Mouse (Mus musculus) brown adipose tissue, adult 24 weeks (tissue): ENCODE measurements around the gene Zfp202. TPM values are rescaled to one million over a fixed set of nuclear protein-coding genes. Genes with fewer than 3 reads are reported as not detected.

Source experiments
- H3K27ac ChIP-seq: fragments of 200-500 bp; replicated peaks from 2 replicates; pipeline ENCODE4 v1.5.1; 2012; ENCODE audit warnings: low read depth, mild to moderate bottlenecking, low read length
- H3K4me1 ChIP-seq: fragments of 200-500 bp; 2 replicates; pipeline ENCODE4 v1.6.1; 2012; ENCODE audit warnings: low read length, mixed read lengths; ENCODE audit not compliant: control insufficient read depth, insufficient read depth, insufficient read length
- H3K4me3 ChIP-seq: fragments of 200-500 bp; 2 replicates; pipeline ENCODE4 v1.5.1; 2012; ENCODE audit warnings: low read depth, mild to moderate bottlenecking, low read length, moderate library complexity; ENCODE audit not compliant: insufficient read depth
- polyA plus RNA-seq: library from polyadenylated mRNA; stranded (reverse); fragments of >200 nt; gene quantifications from 2 replicates; pipeline ENCODE4 v1.2.4, GENCODE M21; 2012; ENCODE audit not compliant: missing spikeins, insufficient read depth, insufficient read length

The Zfp202 gene
- polyA plus RNA-seq, 1 experiment: 0.95 TPM

GRCm38 (mm10) chr9:40228804-40229331 lies 36.8 kb downstream of the Zfp202 start:
- H3K27ac ChIP-seq: no peak overlapping the region
- H3K4me1 ChIP-seq: no peaks in the 10 kb centered on the region
- no peak overlapping the region for H3K4me3 ChIP-seq

- no peaks in the 10 kb centered on the region for H3K4me1 ChIP-seq
These were observed 37.4 kb downstream of the Zfp202 start for GRCm38 (mm10) chr9:40229479-40229878.

GRCm38 (mm10) chr9:40231019-40231418 lies 38.9 kb downstream of the Zfp202 start:
- Histone ChIP-seq H3K4me1 (no peaks in the 10 kb centered on the region), H3K27ac (no peak overlapping the region), H3K4me3 (no peak overlapping the region)

More at GRCm38 (mm10) chr9:40229479-40229878, 37.4 kb downstream of the Zfp202 start:
- Histone ChIP-seq H3K27ac (no peak overlapping the region), H3K4me3 (no peak overlapping the region)

- Histone ChIP-seq H3K4me1 (no peaks in the 10 kb centered on the region), H3K4me3 (no peak overlapping the region), H3K27ac (no peak overlapping the region)
These were observed 42.3 kb downstream of the Zfp202 start for GRCm38 (mm10) chr9:40234233-40235072.

GRCm38 (mm10) chr9:40235220-40235619 lies 43.1 kb downstream of the Zfp202 start:
- no peaks in the 10 kb centered on the region for H3K4me1 ChIP-seq
- H3K4me3 ChIP-seq: no peak overlapping the region
- H3K27ac ChIP-seq: no peak overlapping the region

- Histone ChIP-seq H3K4me1 (no peaks in the 10 kb centered on the region), H3K4me3 (no peak overlapping the region), H3K27ac (no peak overlapping the region)
These were observed 47.6 kb downstream of the Zfp202 start for GRCm38 (mm10) chr9:40239749-40240148.

- H3K4me1 ChIP-seq: peaks cover under 1% of the 10 kb centered on the region; the same call in 1 of the 2 replicates
- no peak overlapping the region for H3K27ac ChIP-seq
- H3K4me3 ChIP-seq: no peak overlapping the region
These were observed 48.2 kb downstream of the Zfp202 start for GRCm38 (mm10) chr9:40240311-40240710.

GRCm38 (mm10) chr9:40241223-40241801 lies 49.2 kb downstream of the Zfp202 start:
- H3K4me1 ChIP-seq: peaks cover 3% of the 10 kb centered on the region; the same call in 1 of the 2 replicates
- H3K27ac ChIP-seq: no peak overlapping the region
- peak overlapping the region; percentile 50 for H3K4me3 ChIP-seq

GRCm38 (mm10) chr9:40241951-40242888 lies 50.1 kb downstream of the Zfp202 start:
- Histone ChIP-seq H3K4me1 (peaks cover 3% of the 10 kb centered on the region; the same call in 1 of the 2 replicates), H3K27ac (no peak overlapping the region), H3K4me3 (peak overlapping the region; percentile 50)

GRCm38 (mm10) chr9:40245466-40245865 lies 53.4 kb downstream of the Zfp202 start:
- Histone ChIP-seq H3K27ac (no peak overlapping the region), H3K4me1 (peaks cover 3% of the 10 kb centered on the region; the same call in 1 of the 2 replicates), H3K4me3 (no peak overlapping the region)

- Histone ChIP-seq H3K27ac (no peak overlapping the region), H3K4me1 (peaks cover 3% of the 10 kb centered on the region; the same call in 1 of the 2 replicates), H3K4me3 (no peak overlapping the region)
These were observed 54.0 kb downstream of the Zfp202 start for GRCm38 (mm10) chr9:40245974-40246665.

- H3K27ac ChIP-seq: no peak overlapping the region
- H3K4me1 ChIP-seq: peaks cover 5% of the 10 kb centered on the region; the same call in 1 of the 2 replicates
- no peak overlapping the region for H3K4me3 ChIP-seq
These were observed 54.6 kb downstream of the Zfp202 start for GRCm38 (mm10) chr9:40246702-40247101.

- peaks cover 5% of the 10 kb centered on the region; the same call in 1 of the 2 replicates for H3K4me1 ChIP-seq
- no peak overlapping the region for H3K27ac ChIP-seq
- no peak overlapping the region for H3K4me3 ChIP-seq
These were observed 57.0 kb downstream of the Zfp202 start for GRCm38 (mm10) chr9:40249106-40249505.

- Histone ChIP-seq H3K4me3 (no peak overlapping the region), H3K4me1 (0 out of 2 replicates have a peak, but pooled peaks cover 2% of the 10 kb centered on the region), H3K27ac (no peak overlapping the region)
These were observed 60.3 kb downstream of the Zfp202 start for GRCm38 (mm10) chr9:40252459-40252858.
